Mouse (Mus musculus) forebrain, embryonic 16.5 days (tissue): ENCODE data around the gene Ttc4. TPM values are rescaled to one million over a fixed set of nuclear protein-coding genes. Genes with fewer than 3 reads are reported as not detected.

Source experiments
- ATAC-seq: fragments of 200-750 bp; cut with Nextera tagmentation; 2 replicates; pipeline ENCODE4 v1.8.0; 2017; ENCODE audit warnings: mild to moderate bottlenecking, moderate library complexity
- H3K27ac ChIP-seq: fragments of 300-500 bp; sonication (generic); 2 replicates; pipeline ENCODE4 v1.5.1; 2014; ENCODE audit warnings: low read length, control low read depth
- H3K27me3 ChIP-seq: fragments of 300-500 bp; sonication (generic); replicated peaks from 2 replicates; pipeline ENCODE4 v1.6.1; 2014; ENCODE audit warnings: low read length; ENCODE audit not compliant: control insufficient read depth, insufficient read depth
- H3K36me3 ChIP-seq: fragments of 300-500 bp; sonication (generic); 2 replicates; pipeline ENCODE4 v1.6.1; 2014; ENCODE audit not compliant: control insufficient read depth, insufficient read depth
- H3K4me1 ChIP-seq: fragments of 300-500 bp; sonication (generic); replicated peaks from 2 replicates; pipeline ENCODE4 v1.6.1; 2014; ENCODE audit warnings: low read length; ENCODE audit not compliant: control insufficient read depth, insufficient read depth
- H3K4me2 ChIP-seq: fragments of 300-500 bp; sonication (generic); 2 replicates; pipeline ENCODE4 v1.6.1; 2014; ENCODE audit warnings: mild to moderate bottlenecking, low read length, control low read depth
- H3K4me3 ChIP-seq: fragments of 300-500 bp; sonication (generic); replicated peaks from 2 replicates; pipeline ENCODE4 v1.5.1; 2014; ENCODE audit warnings: mild to moderate bottlenecking, low read length, control low read depth
- H3K9ac ChIP-seq: fragments of 300-500 bp; sonication (generic); replicated peaks from 2 replicates; pipeline ENCODE4 v1.6.1; 2014; ENCODE audit warnings: low read depth, low read length, control low read depth
- H3K9me3 ChIP-seq: fragments of 300-500 bp; sonication (generic); 2 replicates; pipeline ENCODE4 v1.6.1; 2016; ENCODE audit warnings: low read length; ENCODE audit not compliant: control insufficient read depth
- WGBS: fragments of 180-500 bp; shearing (Covaris S2); extraction: QIAGEN DNeasy Blood & Tissue Kit; methylation state at CpG from one replicate; pipeline ENCODE4 v1.1.7; 2014; 5-methylcytosine and 5-hydroxymethylcytosine counted together
- polyA plus RNA-seq: library from polyadenylated mRNA; unstranded; fragments of >200 nt; fragmentation: Nextera tagmentation; extraction: Ambion mirVana; gene quantifications from 2 replicates; pipeline ENCODE4 v1.2.1, GENCODE M21; 2015

Ttc4 gene
- 133 and 152 TPM in 2 replicates for polyA plus RNA-seq

- H3K27ac ChIP-seq, result peak within 1 kb of the TSS; percentile 33; the same call in 1 of the 2 replicates
- peak within 1 kb of the TSS; percentile 77 for H3K9ac ChIP-seq
- no peaks in the 10 kb centered on the region for H3K27me3 ChIP-seq
- whole genome bisulfite sequencing, result under 1% methylated on average over 40 of the region's 43 CpGs
- H3K36me3 ChIP-seq, result peaks cover 8% of the 10 kb centered on the region
- ATAC-seq, result peak; percentile 97
- H3K4me3 ChIP-seq, result peak within 1 kb of the TSS; percentile 83
- no peaks in the 10 kb centered on the region for H3K9me3 ChIP-seq
- peaks cover 8% of the 10 kb centered on the region for H3K4me1 ChIP-seq
- peak within 1 kb of the TSS; percentile 86 for H3K4me2 ChIP-seq
These were observed at the start of gene Ttc4 for GRCm38 (mm10) chr4:106678442-106679118. TSS of gene Ttc4 (minus strand) at chr4:106678944.

DNA sequence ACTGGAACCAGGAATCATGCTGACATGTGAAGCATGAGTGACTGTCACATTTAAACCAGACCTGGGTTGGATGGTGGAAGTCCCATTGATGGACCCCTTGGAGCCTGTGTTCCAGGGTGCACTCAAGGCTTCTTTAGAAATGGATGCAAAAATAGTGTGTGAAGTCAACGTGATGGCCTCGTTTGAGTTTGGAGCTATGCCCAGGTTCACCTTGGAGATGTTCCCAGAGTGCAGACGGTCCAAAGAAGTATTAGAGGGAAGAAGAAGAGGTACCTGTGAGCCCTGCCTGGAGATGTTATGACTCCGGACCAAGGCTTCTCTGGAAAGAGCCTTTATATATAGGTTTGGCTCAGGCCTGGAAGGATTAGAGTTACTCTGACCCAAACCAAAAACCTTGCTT, 41.9 kb upstream of the Ttc4 start:
- ATAC-seq, result no peak

GRCm38 (mm10) chr4:106713622-106714021, 34.9 kb upstream of the Ttc4 start:
- Histone ChIP-seq H3K27ac (no peak overlapping the region), H3K4me1 (no peaks in the 10 kb centered on the region), H3K4me2 (no peak overlapping the region), H3K36me3 (no peaks in the 10 kb centered on the region), H3K4me3 (no peak overlapping the region), H3K27me3 (no peaks in the 10 kb centered on the region), H3K9me3 (no peaks in the 10 kb centered on the region), H3K9ac (no peak overlapping the region)
- 95% methylated on average over 6 of the region's 6 CpGs for WGBS
- no peak for ATAC-seq

More for the DNA sequence above, 41.9 kb upstream of the Ttc4 start:
- WGBS, result 70% methylated on average over 4 of the region's 4 CpGs
- no peaks in the 10 kb centered on the region for H3K36me3 ChIP-seq
- H3K27ac ChIP-seq, result no peak overlapping the region
- no peak overlapping the region for H3K9ac ChIP-seq
- H3K4me1 ChIP-seq, result no peaks in the 10 kb centered on the region
- no peak overlapping the region for H3K4me3 ChIP-seq
- H3K9me3 ChIP-seq, result no peaks in the 10 kb centered on the region
- H3K4me2 ChIP-seq, result no peak overlapping the region
- H3K27me3 ChIP-seq, result no peaks in the 10 kb centered on the region

DNA sequence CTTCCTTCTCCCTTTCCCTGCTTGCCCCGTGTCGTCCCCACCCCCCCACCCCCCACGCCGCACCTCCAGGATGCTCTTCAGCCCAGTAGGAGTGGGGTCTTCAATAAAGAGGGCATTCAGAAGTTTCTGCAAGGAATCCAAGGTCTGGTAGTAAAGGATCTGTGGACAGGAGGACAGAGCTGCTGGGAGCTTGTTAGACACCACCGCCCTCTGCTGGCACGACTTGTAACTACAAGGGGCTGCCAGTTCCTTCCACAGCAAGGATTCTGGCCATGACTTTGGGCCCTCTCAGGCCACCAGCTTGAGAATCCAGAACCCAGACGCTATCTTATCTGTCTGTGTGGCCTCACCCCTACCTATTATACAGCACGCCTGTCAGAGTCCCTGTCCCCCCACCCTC, 29.7 kb upstream of the Ttc4 start:
- H3K27me3 ChIP-seq, result no peaks in the 10 kb centered on the region
- H3K27ac ChIP-seq, result no peak overlapping the region
- H3K9ac ChIP-seq, result no peak overlapping the region
- no peak overlapping the region for H3K4me2 ChIP-seq
- no peaks in the 10 kb centered on the region for H3K36me3 ChIP-seq
- WGBS, result 0% methylated on average over 8 of the region's 8 CpGs
- H3K4me1 ChIP-seq, result peaks cover 18% of the 10 kb centered on the region
- H3K4me3 ChIP-seq, result no peak overlapping the region
- ATAC-seq, result peak; percentile 26
- no peaks in the 10 kb centered on the region for H3K9me3 ChIP-seq

GRCm38 (mm10) chr4:106707957-106708356, 29.2 kb upstream of the Ttc4 start:
- no peak overlapping the region for H3K27ac ChIP-seq
- no peak overlapping the region for H3K4me2 ChIP-seq
- peaks cover 18% of the 10 kb centered on the region for H3K4me1 ChIP-seq
- no peaks in the 10 kb centered on the region for H3K27me3 ChIP-seq
- H3K4me3 ChIP-seq, result no peak overlapping the region
- 69% methylated on average over 5 of the region's 5 CpGs for WGBS
- H3K9me3 ChIP-seq, result no peaks in the 10 kb centered on the region
- H3K9ac ChIP-seq, result no peak overlapping the region
- no peaks in the 10 kb centered on the region for H3K36me3 ChIP-seq
- ATAC-seq, result peak; percentile 4; the same call in 1 of the 2 replicates

- Histone ChIP-seq H3K4me1 (peaks cover 27% of the 10 kb centered on the region), H3K9ac (no peak overlapping the region), H3K27me3 (no peaks in the 10 kb centered on the region), H3K4me3 (no peak overlapping the region), H3K4me2 (no peak overlapping the region), H3K27ac (peak overlapping the region; percentile 74), H3K9me3 (no peaks in the 10 kb centered on the region), H3K36me3 (no peaks in the 10 kb centered on the region)
- no peak for ATAC-seq
- WGBS, result 25% methylated on average over 8 of the region's 8 CpGs
These were observed 26.4 kb upstream of the Ttc4 start for GRCm38 (mm10) chr4:106705096-106705665.

GRCm38 (mm10) chr4:106704416-106704815, 25.7 kb upstream of the Ttc4 start:
- Histone ChIP-seq H3K27ac (peak overlapping the region; percentile 74), H3K36me3 (no peaks in the 10 kb centered on the region), H3K27me3 (no peaks in the 10 kb centered on the region), H3K9me3 (no peaks in the 10 kb centered on the region), H3K4me1 (peaks cover 30% of the 10 kb centered on the region), H3K9ac (no peak overlapping the region), H3K4me2 (no peak overlapping the region), H3K4me3 (no peak overlapping the region)
- WGBS, result 28% methylated on average over 11 of the region's 11 CpGs
- peak; percentile 69 for ATAC-seq

- H3K27me3 ChIP-seq, result no peaks in the 10 kb centered on the region
- H3K9ac ChIP-seq, result no peak overlapping the region
- H3K4me3 ChIP-seq, result no peak overlapping the region
- ATAC-seq, result no peak
- 70% methylated on average over 10 of the region's 10 CpGs for WGBS
- H3K9me3 ChIP-seq, result no peaks in the 10 kb centered on the region
- H3K36me3 ChIP-seq, result no peaks in the 10 kb centered on the region
- H3K4me2 ChIP-seq, result no peak overlapping the region
- H3K27ac ChIP-seq, result no peak overlapping the region
- H3K4me1 ChIP-seq, result peaks cover 30% of the 10 kb centered on the region
These were observed 25.2 kb upstream of the Ttc4 start for GRCm38 (mm10) chr4:106703956-106704355.

- peak overlapping the region; percentile 71 for H3K27ac ChIP-seq
- H3K9ac ChIP-seq, result no peak overlapping the region
- WGBS, result 41% methylated on average over 4 of the region's 4 CpGs
- ATAC-seq, result peak; percentile 30
- no peak overlapping the region for H3K4me3 ChIP-seq
- H3K36me3 ChIP-seq, result no peaks in the 10 kb centered on the region
- no peaks in the 10 kb centered on the region for H3K9me3 ChIP-seq
- no peaks in the 10 kb centered on the region for H3K27me3 ChIP-seq
- H3K4me1 ChIP-seq, result peaks cover 30% of the 10 kb centered on the region
- H3K4me2 ChIP-seq, result no peak overlapping the region
These were observed 22.1 kb upstream of the Ttc4 start for GRCm38 (mm10) chr4:106700798-106701197.
